Mouse (Mus musculus): ENCODE measurements around the gene Robo2. TPM values are rescaled to one million over a fixed set of nuclear protein-coding genes. Genes with fewer than 3 reads are reported as not detected.

Gene Robo2
- total and polyA plus RNA-seq, 2 experiments from 2014 or later = 1.7 to 10.6 TPM

DNA sequence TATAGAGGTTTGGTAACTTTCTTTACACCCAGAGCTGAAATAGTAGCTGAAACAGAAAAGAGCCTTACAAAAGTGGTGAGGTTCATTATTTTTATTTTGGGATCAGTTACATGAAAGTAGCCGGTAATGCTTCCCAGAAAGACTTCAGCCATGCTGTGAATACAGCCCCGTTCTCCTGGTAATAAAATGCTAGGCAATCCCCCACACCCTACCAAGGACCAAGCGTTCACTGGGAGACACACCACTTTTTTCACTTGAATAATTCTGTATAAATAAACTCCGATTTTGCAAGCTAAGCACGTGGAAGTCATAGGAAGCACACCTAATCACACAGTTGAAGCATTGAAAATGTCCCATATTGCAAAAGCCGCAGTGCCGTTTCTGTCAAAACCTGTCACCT is 341.0 kb downstream of the Robo2 start:
- DNase-seq (ENCODE audit: low spot score) = no peak
- no peak for ATAC-seq (ENCODE audit: insufficient read depth, low read depth)
- no peaks in the 10 kb centered on the region for H3K36me3 ChIP-seq (replicated peaks; ENCODE audit: control insufficient read depth, insufficient read depth, low read length)

DNA sequence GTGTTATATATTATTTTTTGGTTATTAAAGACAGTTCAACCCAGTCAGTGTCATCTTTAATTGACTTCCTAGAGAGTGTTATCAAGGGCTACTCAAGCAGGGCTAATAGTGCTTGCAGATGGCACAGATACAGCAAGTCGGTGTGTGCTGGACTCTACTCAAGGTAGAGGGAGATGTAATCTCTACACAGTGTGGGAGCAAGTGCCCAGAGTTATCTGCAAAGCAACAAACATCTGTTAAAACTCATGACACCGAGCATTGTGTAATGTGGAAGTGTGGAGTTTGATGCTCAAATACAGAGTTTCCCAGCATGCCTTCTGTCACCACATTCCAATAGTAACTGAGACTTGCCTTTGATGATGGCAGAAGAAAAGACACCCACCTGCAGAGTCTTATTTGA is 345.7 kb downstream of the Robo2 start:
- no peaks in the 10 kb centered on the region for H3K36me3 ChIP-seq (replicated peaks; ENCODE audit: control insufficient read depth, insufficient read depth, low read length)
- no peaks in the 10 kb centered on the region for H3K9me3 ChIP-seq (replicated peaks; ENCODE audit: control insufficient read depth, low read length)
- no peaks in the 10 kb centered on the region for H3K4me1 ChIP-seq (ENCODE audit: control insufficient read depth, insufficient read depth)
- H3K9ac ChIP-seq (replicated peaks; ENCODE audit: low read depth, low read length) = no peak overlapping the region
- WGBS = 56% methylated on average over 2 of the region's 2 CpGs
- H3K27me3 ChIP-seq (ENCODE audit: control insufficient read depth, insufficient read depth, low read length) = no peaks in the 10 kb centered on the region
- no peak overlapping the region for H3K27ac ChIP-seq (ENCODE audit: low read depth)
- DNase-seq (ENCODE audit: low spot score) = no peak
- no peak for ATAC-seq (ENCODE audit: insufficient read depth, low read depth)
- no peak overlapping the region for H3K4me2 ChIP-seq (ENCODE audit: low read depth, low read length)
- H3K4me3 ChIP-seq (ENCODE audit: low read depth, low read length) = no peak overlapping the region
- TF ChIP-seq CTCF (IDR thresholded peaks at IDR 0.05; ENCODE audit: low read depth) = no peak
- TF ChIP-seq EP300 (IDR thresholded peaks at IDR 0.05; ENCODE audit: low read depth) = no peak

More for the DNA sequence above, 341.0 kb downstream of the Robo2 start:
- H3K9ac ChIP-seq (replicated peaks; ENCODE audit: low read depth, low read length) = no peak overlapping the region
- H3K4me3 ChIP-seq (ENCODE audit: low read depth, low read length) = no peak overlapping the region
- TF ChIP-seq EP300 (IDR thresholded peaks at IDR 0.05; ENCODE audit: low read depth) = no peak
- no peak for TF ChIP-seq CTCF (IDR thresholded peaks at IDR 0.05; ENCODE audit: low read depth)
- H3K4me2 ChIP-seq (ENCODE audit: low read depth, low read length) = no peak overlapping the region
- no peaks in the 10 kb centered on the region for H3K4me1 ChIP-seq (ENCODE audit: control insufficient read depth, insufficient read depth)
- H3K27me3 ChIP-seq (ENCODE audit: control insufficient read depth, insufficient read depth, low read length) = no peaks in the 10 kb centered on the region
- 79% methylated on average over 7 of the region's 7 CpGs for WGBS
- H3K9me3 ChIP-seq (replicated peaks; ENCODE audit: control insufficient read depth, low read length) = no peaks in the 10 kb centered on the region
- no peak overlapping the region for H3K27ac ChIP-seq (ENCODE audit: low read depth)

DNA sequence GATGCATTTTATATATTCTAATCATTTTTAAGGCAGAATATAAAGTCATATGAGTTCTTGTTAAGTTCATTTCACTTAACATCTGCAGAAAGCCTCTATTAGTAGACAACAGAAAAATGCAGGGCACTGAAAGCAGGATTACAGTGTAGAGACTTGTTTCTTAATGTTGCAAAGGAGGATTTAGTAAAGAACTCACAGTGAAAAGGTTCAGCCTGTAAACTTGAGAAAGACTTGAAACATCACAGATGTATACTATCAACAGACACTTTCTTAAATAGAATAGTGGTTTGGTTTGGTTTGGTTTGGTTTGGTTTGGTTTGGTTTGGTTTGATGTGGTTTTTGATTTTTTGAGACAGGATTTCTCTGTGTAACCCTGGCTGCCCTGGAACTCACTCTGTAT is 349.7 kb downstream of the Robo2 start:
- Histone ChIP-seq H3K9ac (replicated peaks; ENCODE audit: low read depth, low read length) (no peak overlapping the region), H3K4me2 (ENCODE audit: low read depth, low read length) (no peak overlapping the region), H3K27ac (ENCODE audit: low read depth) (no peak overlapping the region), H3K36me3 (replicated peaks; ENCODE audit: control insufficient read depth, insufficient read depth, low read length) (no peaks in the 10 kb centered on the region), H3K4me1 (ENCODE audit: control insufficient read depth, insufficient read depth) (no peaks in the 10 kb centered on the region), H3K9me3 (replicated peaks; ENCODE audit: control insufficient read depth, low read length) (no peaks in the 10 kb centered on the region), H3K27me3 (ENCODE audit: control insufficient read depth, insufficient read depth, low read length) (no peaks in the 10 kb centered on the region), H3K4me3 (ENCODE audit: low read depth, low read length) (no peak overlapping the region)
- ATAC-seq (ENCODE audit: insufficient read depth, low read depth) = no peak
- TF ChIP-seq EP300 (IDR thresholded peaks at IDR 0.05; ENCODE audit: low read depth) (no peak), CTCF (IDR thresholded peaks at IDR 0.05; ENCODE audit: low read depth) (no peak)
- no peak for DNase-seq (ENCODE audit: low spot score)

DNA sequence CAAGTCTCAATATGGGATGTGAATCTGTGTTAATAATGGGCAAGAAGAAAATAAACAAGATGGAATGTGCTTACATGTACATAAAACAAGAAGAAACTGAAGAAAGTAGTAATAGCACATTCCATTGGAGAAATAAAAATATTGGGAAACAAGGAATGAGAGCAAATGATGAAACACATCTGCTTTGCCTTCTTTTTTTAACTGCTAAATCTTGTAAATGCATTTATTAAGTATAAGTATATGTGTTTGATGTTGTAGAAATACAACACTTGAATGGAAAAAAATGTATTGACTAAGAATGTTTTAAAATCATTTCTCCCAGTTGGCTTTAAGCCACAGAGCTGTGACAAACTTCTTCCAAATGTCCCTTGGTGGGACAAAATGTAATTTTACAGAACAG is 350.1 kb downstream of the Robo2 start:
- no peaks in the 10 kb centered on the region for H3K27me3 ChIP-seq (ENCODE audit: control insufficient read depth, insufficient read depth, low read length)
- no peak for ATAC-seq (ENCODE audit: insufficient read depth, low read depth)
- TF ChIP-seq CTCF (IDR thresholded peaks at IDR 0.05; ENCODE audit: low read depth) (no peak), EP300 (IDR thresholded peaks at IDR 0.05; ENCODE audit: low read depth) (no peak)
- no peaks in the 10 kb centered on the region for H3K9me3 ChIP-seq (replicated peaks; ENCODE audit: control insufficient read depth, low read length)
- no peak overlapping the region for H3K4me3 ChIP-seq (ENCODE audit: low read depth, low read length)
- H3K9ac ChIP-seq (replicated peaks; ENCODE audit: low read depth, low read length) = no peak overlapping the region
- H3K4me2 ChIP-seq (ENCODE audit: low read depth, low read length) = no peak overlapping the region
- DNase-seq (ENCODE audit: low spot score) = no peak
- no peak overlapping the region for H3K27ac ChIP-seq (ENCODE audit: low read depth)
- no peaks in the 10 kb centered on the region for H3K4me1 ChIP-seq (ENCODE audit: control insufficient read depth, insufficient read depth)
- H3K36me3 ChIP-seq (replicated peaks; ENCODE audit: control insufficient read depth, insufficient read depth, low read length) = no peaks in the 10 kb centered on the region

DNA sequence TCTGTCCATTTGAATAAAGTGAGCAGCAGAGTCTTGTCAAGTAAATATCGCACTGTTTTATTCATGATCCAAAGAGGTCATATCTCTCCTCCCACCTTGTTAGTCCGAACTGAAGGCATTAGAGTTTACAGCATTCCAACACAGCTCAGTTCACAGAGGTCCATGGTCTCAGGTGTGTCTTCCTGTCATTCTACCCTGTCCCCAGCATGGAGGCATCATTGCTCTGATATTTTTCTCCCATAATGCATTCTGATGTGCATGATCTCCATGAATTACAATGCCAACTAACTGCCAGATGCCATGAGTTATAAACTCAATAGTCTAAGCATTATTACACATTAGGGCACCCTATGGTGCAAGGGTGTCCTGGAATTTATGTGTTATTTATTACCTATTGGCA is 354.7 kb downstream of the Robo2 start:
- no peak overlapping the region for H3K27ac ChIP-seq (ENCODE audit: low read depth)
- no peaks in the 10 kb centered on the region for H3K27me3 ChIP-seq (ENCODE audit: control insufficient read depth, insufficient read depth, low read length)
- TF ChIP-seq CTCF (IDR thresholded peaks at IDR 0.05; ENCODE audit: low read depth) (no peak), EP300 (IDR thresholded peaks at IDR 0.05; ENCODE audit: low read depth) (no peak)
- no peak for ATAC-seq (ENCODE audit: insufficient read depth, low read depth)
- DNase-seq (ENCODE audit: low spot score) = no peak
- no peaks in the 10 kb centered on the region for H3K36me3 ChIP-seq (replicated peaks; ENCODE audit: control insufficient read depth, insufficient read depth, low read length)
- H3K4me1 ChIP-seq (ENCODE audit: control insufficient read depth, insufficient read depth) = 0 out of 2 replicates have a peak, but pooled peaks cover 3% of the 10 kb centered on the region
- 85% methylated on average over 2 of the region's 2 CpGs for WGBS
- H3K4me3 ChIP-seq (ENCODE audit: low read depth, low read length) = no peak overlapping the region
- H3K9me3 ChIP-seq (replicated peaks; ENCODE audit: control insufficient read depth, low read length) = no peaks in the 10 kb centered on the region
- no peak overlapping the region for H3K9ac ChIP-seq (replicated peaks; ENCODE audit: low read depth, low read length)
- no peak overlapping the region for H3K4me2 ChIP-seq (ENCODE audit: low read depth, low read length)

DNA sequence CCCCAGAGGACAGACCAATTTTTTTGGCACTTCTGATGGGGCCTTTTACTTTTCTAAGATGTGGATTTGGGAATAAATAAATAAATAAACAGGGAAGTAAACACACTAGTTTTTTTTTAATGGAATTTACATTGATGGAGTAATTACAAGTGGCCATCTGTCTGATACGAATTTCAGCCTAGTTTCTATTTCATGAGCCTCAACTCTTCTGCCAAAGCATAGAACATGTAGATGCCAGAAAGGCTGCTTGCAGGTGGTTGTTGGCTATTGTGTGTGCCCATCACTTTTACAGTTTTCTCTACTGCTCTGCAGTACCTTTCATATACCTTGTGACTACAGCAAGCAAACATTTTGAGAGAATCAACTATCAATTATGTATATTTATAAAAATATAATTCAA is 355.4 kb downstream of the Robo2 start:
- Histone ChIP-seq H3K27ac (ENCODE audit: low read depth) (no peak overlapping the region), H3K9me3 (replicated peaks; ENCODE audit: control insufficient read depth, low read length) (no peaks in the 10 kb centered on the region), H3K4me1 (ENCODE audit: control insufficient read depth, insufficient read depth) (0 out of 2 replicates have a peak, but pooled peaks cover 3% of the 10 kb centered on the region), H3K27me3 (ENCODE audit: control insufficient read depth, insufficient read depth, low read length) (no peaks in the 10 kb centered on the region), H3K9ac (replicated peaks; ENCODE audit: low read depth, low read length) (no peak overlapping the region), H3K36me3 (replicated peaks; ENCODE audit: control insufficient read depth, insufficient read depth, low read length) (no peaks in the 10 kb centered on the region), H3K4me3 (ENCODE audit: low read depth, low read length) (no peak overlapping the region), H3K4me2 (ENCODE audit: low read depth, low read length) (no peak overlapping the region)
- TF ChIP-seq EP300 (IDR thresholded peaks at IDR 0.05; ENCODE audit: low read depth) = no peak
- TF ChIP-seq CTCF (IDR thresholded peaks at IDR 0.05; ENCODE audit: low read depth) = no peak
- WGBS = 72% methylated on average over 1 of the region's 1 CpGs
- DNase-seq (ENCODE audit: low spot score) = no peak
- no peak for ATAC-seq (ENCODE audit: insufficient read depth, low read depth)

All from heart, postnatal 0 days (tissue).